Mouse (Mus musculus) midbrain, postnatal 0 days (tissue): Measurements from ENCODE around the gene Lamc3. TPM values are rescaled to one million over a fixed set of nuclear protein-coding genes. Genes with fewer than 3 reads are reported as not detected.
A peak's percentile ranks its signal among the peaks of the same experiment; 100 is the strongest.
"Not testable (repeated sequence)": the region's sequence is repeated elsewhere in the genome, so short reads cannot be mapped to it uniquely, and the experiment has no call there.

ENCODE experiments used
- ATAC-seq: fragments of 200-750 bp; cut with Nextera tagmentation; 2 replicates; pipeline ENCODE4 v1.8.0; 2017; ENCODE audit warnings: moderate number of reproducible peaks, mild to moderate bottlenecking, moderate TSS enrichment, moderate library complexity; ENCODE audit not compliant: low FRiP score
- DNase-seq: peaks from one replicate; pipeline ENCODE4 v3.0.0-alpha.2; 2015; ENCODE audit warnings: low spot score
- H3K27ac ChIP-seq: fragments of 300-500 bp; sonication (generic); 2 replicates; pipeline ENCODE4 v1.5.1; 2014; ENCODE audit warnings: low read depth, mild to moderate bottlenecking, low read length, mixed read lengths
- H3K27me3 ChIP-seq: fragments of 300-500 bp; sonication (generic); 2 replicates; pipeline ENCODE4 v1.6.1; 2014; ENCODE audit warnings: low read length, control low read depth, mixed read lengths; ENCODE audit not compliant: insufficient read depth
- H3K36me3 ChIP-seq: fragments of 300-500 bp; sonication (generic); 2 replicates; pipeline ENCODE4 v1.6.1; 2014; ENCODE audit warnings: low read length, control low read depth, mixed read lengths; ENCODE audit not compliant: insufficient read depth
- H3K4me1 ChIP-seq: fragments of 300-500 bp; sonication (generic); 2 replicates; pipeline ENCODE4 v1.6.1; 2014; ENCODE audit warnings: mild to moderate bottlenecking, control low read depth, antibody characterized with exemption, low read length, mixed read lengths; ENCODE audit not compliant: insufficient read depth
- H3K4me2 ChIP-seq: fragments of 300-500 bp; sonication (generic); 2 replicates; pipeline ENCODE4 v1.6.1; 2014; ENCODE audit warnings: low read depth, mild to moderate bottlenecking, low read length, mixed read lengths; ENCODE audit not compliant: poor library complexity, severe bottlenecking
- H3K4me3 ChIP-seq: fragments of 300-500 bp; sonication (generic); 2 replicates; pipeline ENCODE4 v1.5.1; 2014; ENCODE audit warnings: low read depth, mild to moderate bottlenecking, low read length, moderate library complexity
- H3K9ac ChIP-seq: fragments of 300-500 bp; sonication (generic); replicated peaks from 2 replicates; pipeline ENCODE4 v1.6.1; 2014; ENCODE audit warnings: mild to moderate bottlenecking, low read length, moderate library complexity, mixed read lengths; ENCODE audit not compliant: poor library complexity, severe bottlenecking
- H3K9me3 ChIP-seq: fragments of 300-500 bp; sonication (generic); 2 replicates; pipeline ENCODE4 v1.6.1; 2016; ENCODE audit warnings: low read length, control low read depth
- CTCF ChIP-seq: IDR thresholded peaks from 2 replicates; pipeline ENCODE4 v1.5.1; 2016; ENCODE audit warnings: antibody characterized with exemption, mild to moderate bottlenecking
- WGBS: fragments of 180-500 bp; shearing (Covaris S2); extraction: QIAGEN DNeasy Blood & Tissue Kit; methylation state at CpG from one replicate; pipeline ENCODE4 v1.1.7; 2014; 5-methylcytosine and 5-hydroxymethylcytosine counted together
- polyA plus RNA-seq: library from polyadenylated mRNA; unstranded; fragments of >200 nt; fragmentation: Nextera tagmentation; extraction: Ambion mirVana; gene quantifications from 2 replicates; pipeline ENCODE4 v1.2.1, GENCODE M21; 2015
- total RNA-seq: library from RNA; depleted of rRNA; stranded (reverse); fragments of >200 nt; gene quantifications from 2 replicates; pipeline ENCODE4 v1.2.3, GENCODE M21; 2014

Gene Lamc3
- total and polyA plus RNA-seq, 2 experiments from 2014 or later, result 2.3 to 11.3 TPM

- H3K36me3 ChIP-seq, result no peaks in the 10 kb centered on the region
- ATAC-seq (no peak), DNase-seq (no peak)
- H3K9me3 ChIP-seq, result no peaks in the 10 kb centered on the region
- no peak overlapping the region for H3K27ac ChIP-seq
- H3K27me3 ChIP-seq, result no peaks in the 10 kb centered on the region
- no peak overlapping the region for H3K4me3 ChIP-seq
- no peak overlapping the region for H3K4me2 ChIP-seq
- WGBS, result 84% methylated on average over 9 of the region's 9 CpGs
- no peak for TF ChIP-seq CTCF
- H3K4me1 ChIP-seq, result no peaks in the 10 kb centered on the region
- no peak overlapping the region for H3K9ac ChIP-seq
Observed at GRCm38 (mm10) chr2:31906407-31906806, 19.3 kb downstream of the Lamc3 start.

DNA sequence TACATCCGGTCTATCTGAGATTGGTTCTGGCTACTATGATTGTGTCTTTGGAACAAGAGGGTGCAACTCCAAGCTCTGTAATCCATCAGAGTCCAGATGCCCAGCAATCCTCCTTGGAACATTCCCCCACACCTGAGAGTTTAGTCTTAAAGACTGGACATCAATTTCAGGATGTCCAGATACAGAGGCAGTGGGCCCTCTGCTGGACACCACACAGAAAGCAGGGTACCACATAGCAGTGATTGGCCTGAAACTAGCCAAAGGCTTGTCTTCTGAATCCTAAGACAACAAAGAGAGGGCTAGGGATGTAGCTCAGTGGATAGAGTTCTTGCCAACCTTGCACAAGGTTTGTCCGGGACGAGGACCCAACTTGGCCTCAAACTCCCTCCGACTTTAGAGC lies 25.5 kb downstream of the Lamc3 start:
- Histone ChIP-seq H3K4me2 (no peak overlapping the region), H3K27me3 (no peaks in the 10 kb centered on the region), H3K36me3 (no peaks in the 10 kb centered on the region), H3K9me3 (no peaks in the 10 kb centered on the region), H3K9ac (no peak overlapping the region), H3K27ac (no peak overlapping the region), H3K4me3 (no peak overlapping the region), H3K4me1 (no peaks in the 10 kb centered on the region)
- no peak for ATAC-seq
- peak; percentile 83 for TF ChIP-seq CTCF
- 80% methylated on average over 4 of the region's 4 CpGs for WGBS
- DNase-seq, result peak; percentile 40

GRCm38 (mm10) chr2:31914213-31914612 lies 27.1 kb downstream of the Lamc3 start:
- not testable (repeated sequence) for H3K4me2 ChIP-seq, H3K27ac ChIP-seq, H3K9ac ChIP-seq, DNase-seq, H3K4me3 ChIP-seq, H3K4me1 ChIP-seq, H3K27me3 ChIP-seq, H3K9me3 ChIP-seq, H3K36me3 ChIP-seq, ATAC-seq
- peak; percentile 63 for TF ChIP-seq CTCF

DNA sequence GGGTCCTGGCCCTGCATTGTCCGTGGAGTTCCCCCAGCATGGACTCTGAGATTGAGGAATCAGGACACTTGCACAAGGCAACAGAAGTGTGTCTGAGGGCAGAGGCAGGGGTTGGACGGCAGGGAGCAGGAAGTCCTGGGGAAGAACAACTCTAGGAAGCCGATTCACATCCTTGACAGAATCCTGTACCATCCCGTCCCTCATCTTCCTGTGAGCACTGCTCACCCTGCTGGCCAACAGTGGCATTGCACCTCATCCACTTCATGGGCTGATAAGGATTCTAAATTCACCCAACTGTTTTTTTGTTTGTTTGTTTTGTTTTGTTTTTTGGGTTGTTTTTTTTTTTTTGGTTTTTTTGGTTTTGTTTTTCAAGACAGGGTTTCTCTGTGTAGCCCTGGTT lies 28.0 kb downstream of the Lamc3 start:
- WGBS, result 19% methylated on average over 4 of the region's 4 CpGs
- DNase-seq, result peak; percentile 81
- H3K27me3 ChIP-seq, result no peaks in the 10 kb centered on the region
- no peak for ATAC-seq
- H3K9me3 ChIP-seq, result no peaks in the 10 kb centered on the region
- H3K36me3 ChIP-seq, result no peaks in the 10 kb centered on the region
- H3K4me2 ChIP-seq, result no peak overlapping the region
- TF ChIP-seq CTCF, result peak; percentile 95
- H3K27ac ChIP-seq, result no peak overlapping the region
- no peaks in the 10 kb centered on the region for H3K4me1 ChIP-seq
- H3K4me3 ChIP-seq, result no peak overlapping the region
- H3K9ac ChIP-seq, result no peak overlapping the region

DNA sequence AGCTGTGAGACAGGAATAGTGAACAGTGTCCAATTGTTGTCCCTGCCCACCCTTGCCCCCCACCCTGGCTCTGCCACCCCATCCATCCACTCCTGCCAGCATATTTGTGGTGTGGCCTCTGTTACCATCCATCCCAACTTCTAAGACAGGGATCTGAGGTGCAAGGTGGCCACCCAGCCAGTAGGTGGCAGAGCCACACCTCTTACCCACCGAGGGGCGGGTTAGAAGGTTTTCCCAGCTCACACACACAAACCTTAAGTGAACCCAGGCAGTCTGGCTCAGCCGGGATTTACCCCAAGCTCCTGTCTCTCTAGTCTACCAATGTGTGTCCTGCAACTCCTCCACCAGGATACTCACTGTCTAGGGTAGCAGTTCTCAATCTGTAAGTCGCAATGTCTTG lies 30.5 kb downstream of the Lamc3 start:
- no peak overlapping the region for H3K4me3 ChIP-seq
- no peaks in the 10 kb centered on the region for H3K36me3 ChIP-seq
- no peak overlapping the region for H3K27ac ChIP-seq
- H3K9ac ChIP-seq, result no peak overlapping the region
- H3K4me1 ChIP-seq, result no peaks in the 10 kb centered on the region
- ATAC-seq, result no peak
- DNase-seq, result peak; percentile 34
- peak; percentile 67 for TF ChIP-seq CTCF
- H3K4me2 ChIP-seq, result no peak overlapping the region
- H3K9me3 ChIP-seq, result no peaks in the 10 kb centered on the region
- WGBS, result 33% methylated on average over 4 of the region's 4 CpGs
- no peaks in the 10 kb centered on the region for H3K27me3 ChIP-seq

DNA sequence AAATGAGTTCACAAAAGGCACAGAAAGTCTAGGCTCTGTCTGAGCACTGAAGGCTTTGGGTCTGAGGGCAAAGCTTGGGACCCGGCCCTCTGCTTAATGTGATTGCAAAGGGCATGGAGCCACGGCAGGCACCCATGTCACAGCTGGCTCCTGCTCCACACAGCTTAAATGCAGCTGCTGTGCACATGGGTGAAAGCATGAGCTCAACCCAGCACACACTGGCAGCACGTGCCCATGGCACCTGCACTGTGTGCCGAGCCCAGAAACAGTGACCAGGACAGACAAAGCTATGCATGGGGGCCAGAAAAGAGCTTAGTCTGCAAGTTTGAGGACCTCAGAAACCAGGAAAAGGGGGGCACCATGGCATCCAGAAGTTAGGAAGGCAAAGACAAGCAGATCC lies 36.6 kb downstream of the Lamc3 start:
- H3K27me3 ChIP-seq, result no peaks in the 10 kb centered on the region
- no peak overlapping the region for H3K4me3 ChIP-seq
- no peak for ATAC-seq
- H3K9me3 ChIP-seq, result no peaks in the 10 kb centered on the region
- no peak for DNase-seq
- TF ChIP-seq CTCF, result no peak
- no peaks in the 10 kb centered on the region for H3K36me3 ChIP-seq
- H3K27ac ChIP-seq, result no peak overlapping the region
- WGBS, result 75% methylated on average over 4 of the region's 4 CpGs
- no peak overlapping the region for H3K9ac ChIP-seq
- H3K4me2 ChIP-seq, result no peak overlapping the region
- H3K4me1 ChIP-seq, result no peaks in the 10 kb centered on the region
